Mouse (Mus musculus): ENCODE measurements around the gene Vps35l.

DNA sequence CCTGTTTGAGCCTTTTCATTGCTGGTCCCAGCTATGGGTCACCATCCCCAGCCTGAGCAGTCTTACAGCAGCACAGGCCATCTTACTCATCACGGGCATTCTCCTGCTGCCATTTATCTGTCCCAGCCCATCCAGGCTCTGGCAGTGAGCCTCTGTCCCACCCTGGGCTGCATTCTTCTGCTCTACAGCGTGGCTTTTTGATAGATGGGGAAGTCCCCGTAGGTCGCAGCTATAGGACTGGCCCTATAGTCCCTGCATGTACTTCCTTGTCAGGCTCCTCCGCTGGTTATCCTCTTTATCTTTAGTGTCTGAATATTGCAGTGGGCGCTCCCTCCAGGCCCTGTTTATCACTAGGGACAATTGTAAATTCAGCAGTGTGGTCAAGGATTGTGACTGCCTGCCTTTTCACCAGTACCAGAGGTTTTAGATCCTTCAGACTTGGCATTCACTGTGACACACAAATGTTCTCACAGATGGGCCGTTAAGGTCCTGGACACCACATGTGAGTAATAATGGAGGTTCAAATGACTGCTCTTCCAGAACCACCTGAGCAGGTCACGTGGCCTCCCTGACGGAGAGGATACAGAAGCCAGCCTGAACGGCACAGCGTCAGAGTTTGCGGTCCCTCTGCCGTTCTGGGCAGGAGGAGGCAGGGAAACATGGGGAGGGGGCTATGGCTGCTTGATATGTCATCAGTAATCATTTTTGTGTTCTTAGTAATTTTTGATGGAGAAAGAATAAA is 11.0 kb upstream of the Vps35l start:
- TF ChIP-seq GATA1 (IDR thresholded peaks at IDR 0.05; ENCODE audit: low read length) (no peak), TAL1 (IDR thresholded peaks at IDR 0.05; ENCODE audit: low read length) (no peak)

Data from erythroblast, embryonic 14.5 days (primary cell).